Mouse (Mus musculus) B cell, adult 62 days (primary cell): Measurements from ENCODE around the gene 2310057N15Rik. TPM values are rescaled to one million over a fixed set of nuclear protein-coding genes. Genes with fewer than 3 reads are reported as not detected.

ENCODE experiments used
- total RNA-seq: library from RNA; stranded (reverse); gene quantifications from 4 replicates; pipeline ENCODE4 v1.2.4, GENCODE M21; 2023

The 2310057N15Rik gene
- total RNA-seq, result not detected in 4 replicates

DNA sequence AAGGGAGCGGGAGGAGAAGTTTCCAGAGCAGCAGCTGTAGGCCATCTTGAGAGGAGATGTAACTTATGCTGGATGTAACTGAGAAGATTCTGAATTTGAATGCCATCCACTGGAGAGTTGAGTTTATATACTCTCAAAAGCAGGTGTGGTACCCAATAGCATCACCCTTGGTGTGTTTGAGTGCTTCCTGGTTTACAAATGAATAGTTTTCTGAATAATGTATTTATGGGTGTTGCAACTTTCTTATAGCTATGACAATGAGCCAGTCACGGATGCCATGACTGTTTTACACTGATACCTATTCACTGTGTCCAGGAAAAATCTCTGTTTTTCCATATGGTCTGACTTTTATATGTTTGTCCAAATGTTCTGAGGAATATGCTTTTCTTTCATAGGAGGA, at the start of gene 2310057N15Rik:
Gene 2310057N15Rik (minus strand): TSS at position 101 of the 400 bp plus-strand sequence.

GRCm38 (mm10) chr16:88820066-88820465, 46.1 kb upstream of the 2310057N15Rik start, which contains the start of gene Krtap15:
Krtap15 (plus strand) TSS chr16:88820215.

DNA sequence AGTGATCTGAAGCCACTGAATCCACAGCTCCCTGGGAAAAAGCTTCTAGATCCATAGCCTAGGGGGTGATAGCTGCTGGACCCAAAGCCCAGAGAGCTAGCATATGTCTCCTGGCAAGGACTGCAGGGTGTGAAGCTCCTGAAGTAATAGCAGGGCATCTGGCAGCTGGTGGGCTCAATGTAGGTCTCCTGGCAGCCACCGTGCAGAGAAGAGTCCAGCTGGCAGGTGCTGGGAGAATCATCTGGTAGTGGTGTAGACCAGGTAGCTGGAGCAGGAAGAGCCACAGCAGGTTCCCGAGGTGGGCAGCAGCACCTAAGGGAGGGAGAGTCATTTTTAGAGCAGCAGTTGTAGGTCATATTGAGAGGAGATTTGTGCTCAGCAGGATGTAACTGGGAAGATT, 37.8 kb upstream of the 2310057N15Rik start, which contains the start of gene Gm20741:
Gene Gm20741 (minus strand): TSS at position 394 of the 400 bp plus-strand sequence.

DNA sequence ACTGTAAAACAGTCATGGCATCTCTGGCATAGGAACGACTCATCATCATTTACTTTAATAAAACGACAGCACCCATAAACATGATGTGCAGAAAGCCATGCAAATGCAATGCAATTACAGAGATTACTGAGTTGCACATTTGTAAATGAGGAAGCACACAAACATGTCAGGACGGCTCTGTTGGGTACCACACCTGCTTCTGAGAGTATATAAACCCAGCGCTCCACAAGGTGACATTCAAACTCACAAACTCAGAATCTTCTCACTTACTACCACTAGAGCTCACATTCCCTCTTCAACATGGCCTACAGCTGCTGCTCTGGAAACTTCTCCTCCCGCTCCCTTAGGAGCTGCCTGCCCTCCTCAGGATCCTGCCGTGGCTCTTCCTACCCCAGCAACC, 3.6 kb upstream of the 2310057N15Rik start, which contains the start of gene Gm5965:
Gene Gm5965 (plus strand): TSS at position 301 of the 400 bp plus-strand sequence.

GRCm38 (mm10) chr16:88758547-88758946, 15.5 kb downstream of the 2310057N15Rik start, which contains the start of gene 2310034C09Rik:
2310034C09Rik (plus strand) TSS chr16:88758847.

GRCm38 (mm10) chr16:88751535-88751934, 22.5 kb downstream of the 2310057N15Rik start, which contains the start of gene Krtap13:
Krtap13 (minus strand) TSS chr16:88751635.

DNA sequence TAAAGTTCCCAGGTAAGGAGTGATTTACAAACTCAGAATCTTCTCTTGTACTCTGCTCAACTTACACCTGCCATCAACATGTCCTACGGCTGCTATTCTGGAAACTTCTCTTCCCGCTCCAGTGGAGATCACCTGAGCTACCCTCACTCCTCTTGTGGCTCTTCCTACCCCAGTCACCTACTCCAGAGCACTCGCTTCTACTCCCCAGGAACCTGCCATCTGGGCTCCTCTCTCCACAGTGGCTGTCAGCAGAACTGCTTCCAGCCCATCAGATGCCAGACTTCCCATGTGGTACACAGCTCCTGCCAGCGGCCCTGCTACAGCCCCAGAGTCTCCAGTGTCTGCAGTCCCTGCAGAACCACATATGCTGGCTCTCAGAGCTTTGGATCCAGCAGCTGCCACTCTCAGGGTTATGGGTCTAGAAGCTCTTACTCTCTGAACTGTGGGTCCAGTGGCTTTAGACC, 45.2 kb downstream of the 2310057N15Rik start, which contains the start of gene Krtap13-1:
Gene Krtap13-1 (plus strand): TSS at position 51 of the 464 bp plus-strand sequence.

Other genes with a start within 250 kb of the 2310057N15Rik start
- not detected in 4 replicates for gene Cldn8, start 211.0 kb downstream of the 2310057N15Rik start, total RNA-seq
- gene Krtap24-1, start 161.9 kb downstream of the 2310057N15Rik start, total RNA-seq, result not detected in 4 replicates
- not detected in 4 replicates for gene 2310079G19Rik, start 146.5 kb downstream of the 2310057N15Rik start, total RNA-seq
- gene Krtap26-1, start 126.4 kb downstream of the 2310057N15Rik start, total RNA-seq, result not detected in 4 replicates
- not detected in 4 replicates for gene Krtap27-1, start 102.5 kb downstream of the 2310057N15Rik start, total RNA-seq
- not detected in 4 replicates for gene 2310061N02Rik, start 66.2 kb downstream of the 2310057N15Rik start, total RNA-seq
- gene Krtap13-1, start 45.3 kb downstream of the 2310057N15Rik start, total RNA-seq, result not detected in 4 replicates
- gene Krtap13, start 22.6 kb downstream of the 2310057N15Rik start, total RNA-seq, result not detected in 4 replicates
- gene 2310034C09Rik, start 15.4 kb downstream of the 2310057N15Rik start, total RNA-seq, result not detected in 4 replicates
- not detected in 4 replicates for gene Gm5965, start 3.7 kb upstream of the 2310057N15Rik start, total RNA-seq
- not detected in 4 replicates for gene Gm20741, start 38.0 kb upstream of the 2310057N15Rik start, total RNA-seq
- gene Krtap15, start 46.0 kb upstream of the 2310057N15Rik start, total RNA-seq, result not detected in 4 replicates
- gene Krtap14, start 51.9 kb upstream of the 2310057N15Rik start, total RNA-seq, result not detected in 4 replicates
- not detected in 4 replicates for gene Krtap19-1, start 95.2 kb upstream of the 2310057N15Rik start, total RNA-seq
- not detected in 4 replicates for gene Krtap19-2, start 100.1 kb upstream of the 2310057N15Rik start, total RNA-seq
- not detected in 4 replicates for gene Krtap19-3, start 103.8 kb upstream of the 2310057N15Rik start, total RNA-seq
- gene Krtap19-4, start 110.9 kb upstream of the 2310057N15Rik start, total RNA-seq, result not detected in 4 replicates
- not detected in 4 replicates for gene Krtap19-5, start 122.3 kb upstream of the 2310057N15Rik start, total RNA-seq
- gene Krtap19-9b, start 158.1 kb upstream of the 2310057N15Rik start, total RNA-seq, result not detected in 4 replicates
- not detected in 4 replicates for gene Krtap16-3, start 188.7 kb upstream of the 2310057N15Rik start, total RNA-seq
- not detected in 4 replicates for gene Krtap22-2, start 236.6 kb upstream of the 2310057N15Rik start, total RNA-seq
- not detected in 4 replicates for gene Gm10229, start 241.1 kb upstream of the 2310057N15Rik start, total RNA-seq